In the genomic region with DNA sequence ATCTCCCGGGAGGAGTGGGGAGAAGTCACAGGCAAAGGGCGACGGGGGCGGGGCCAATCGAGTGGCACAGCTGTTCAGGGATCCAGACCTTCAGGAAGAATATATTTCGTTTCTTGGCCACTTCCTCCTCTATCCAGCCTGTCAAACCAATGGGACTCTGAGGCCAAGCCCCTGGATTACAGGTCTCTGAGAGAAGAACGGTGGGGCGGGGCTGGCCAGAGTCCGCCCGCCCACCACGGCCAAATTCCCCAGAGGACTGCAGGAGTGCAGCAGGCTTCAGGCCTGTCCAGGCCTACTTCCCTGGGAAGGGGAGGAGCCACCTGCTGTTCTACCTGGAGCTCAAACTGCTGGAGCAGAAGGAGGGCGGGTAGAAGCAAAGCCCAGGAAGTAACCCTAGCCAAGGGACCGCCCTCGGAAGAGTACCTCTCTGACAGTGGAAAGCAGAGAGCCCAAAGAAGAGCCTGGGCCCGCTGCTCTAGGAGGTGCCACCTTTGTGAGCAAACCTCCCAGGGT, we compare ENCODE assay signal across 7 mouse cellular contexts. TPM values are rescaled to one million over a fixed set of nuclear protein-coding genes. Genes with fewer than 3 reads are reported as not detected.
DNase-seq lines count a peak whose midpoint lies in the region; ATAC-seq and TF ChIP-seq lines count a peak whose summit lies in the region.

TSS of gene Ptpn6 (minus strand) at position 204 of the 513 bp plus-strand sequence.

- 0 out of 2 replicates have a peak, but pooled peaks have one; percentile 7 for TF ChIP-seq CTCF in small intestine, adult 2 months (IDR thresholded peaks at IDR 0.05; ENCODE audit: extremely low read depth, insufficient read length, insufficient replicate concordance, low read depth, low read length)

- H3K9me3 ChIP-seq in lung, embryonic 15.5 days: no peaks in the 10 kb centered on the region

- H3K4me1 ChIP-seq in lung, embryonic 15.5 days: peaks cover 31% of the 10 kb centered on the region
- H3K4me1 ChIP-seq in small intestine, adult 2 months (ENCODE audit: control insufficient read depth, insufficient read depth, insufficient read length, low read length): peaks cover 9% of the 10 kb centered on the region

- peak within 1 kb of the TSS; percentile 16; the same call in 1 of the 2 replicates for H3K9ac ChIP-seq in lung, embryonic 15.5 days

- peaks cover 11% of the 10 kb centered on the region for H3K36me3 ChIP-seq in lung, embryonic 15.5 days
- peaks cover 7% of the 10 kb centered on the region for H3K36me3 ChIP-seq in small intestine, adult 2 months (ENCODE audit: control insufficient read depth, insufficient read depth, low read length)

- no peak; the same call in 1 of the 2 replicates for TF ChIP-seq POLR2A in small intestine, adult 2 months (IDR thresholded peaks at IDR 0.05; ENCODE audit: low read depth, low read length)

- DNase-seq in 3T3-L1 (ENCODE audit: low read depth, low spot score): peak; percentile 38
- peak; percentile 92 to 96 for DNase-seq in kidney, adult 8-10 months
- no peak for DNase-seq in layer of hippocampus, postnatal 10 days (ENCODE audit: low spot score in 2 of 2)

- WGBS in lung, embryonic 15.5 days: 27% methylated on average over 15 of the region's 15 CpGs
- 7% methylated on average over 15 of the region's 15 CpGs for WGBS in small intestine, adult 2 months

- peak; percentile 7 for ATAC-seq in CD4-positive, CD25-positive, alpha-beta regulatory T cell, adult 4 months
- ATAC-seq in erythroid progenitor cell, adult 5-6 weeks (replicated peaks; ENCODE audit: low FRiP score, poor library complexity, severe bottlenecking): no peak
- peak; percentile 40 for ATAC-seq in lung, embryonic 15.5 days (ENCODE audit: borderline replicate concordance, extremely low read depth, low FRiP score, low TSS enrichment)

- H3K27ac ChIP-seq in lung, embryonic 15.5 days: peak within 1 kb of the TSS; percentile 99
- peak within 1 kb of the TSS; percentile 84 for H3K27ac ChIP-seq in small intestine, adult 2 months (ENCODE audit: insufficient read depth, low read depth, low read length)

- H3K27me3 ChIP-seq in lung, embryonic 15.5 days: no peaks in the 10 kb centered on the region
- H3K27me3 ChIP-seq in small intestine, adult 2 months (ENCODE audit: control insufficient read depth, insufficient read depth, low read length): no peaks in the 10 kb centered on the region

- H3K4me2 ChIP-seq in lung, embryonic 15.5 days: peak within 1 kb of the TSS; percentile 84

- H3K4me3 ChIP-seq in lung, embryonic 15.5 days: peak within 1 kb of the TSS; percentile 11; the same call in 1 of the 2 replicates
- peak within 1 kb of the TSS; percentile 48 for H3K4me3 ChIP-seq in small intestine, adult 2 months (ENCODE audit: low read depth, low read length)

RNA-seq across cellular contexts. Expression of gene Ptpn6, which starts in this region (rescaled TPM):
- polyA plus RNA-seq in CD4-positive, CD25-positive, alpha-beta regulatory T cell, adult 4 months (2017; shearing (Covaris generic)): 100 to 1,000 TPM; 187 to 310 TPM
- 39.3 and 91.8 TPM in 2 replicates for total RNA-seq in erythroid progenitor cell, adult 5-6 weeks (2015; ENCODE audit: low replicate concordance)
- 91.8 and 94.2 TPM in 2 replicates for total RNA-seq in erythroid progenitor cell, adult 5-6 weeks (2017; ENCODE audit: low replicate concordance)
- 17.3 and 24.3 TPM in 2 replicates for polyA plus RNA-seq in lung, embryonic 15.5 days (2015; fragmentation: Nextera tagmentation; extraction: Ambion mirVana)
- 23.0 and 41.0 TPM in 2 replicates for polyA plus RNA-seq in small intestine, adult 2 months (2012; rRNA removed)
- total RNA-seq in layer of hippocampus, postnatal 10 days (2021): 1 to 10 TPM; 4.3 to 5.3 TPM

Comparison
In these comparisons a context has a peak if more than half of its experiments do, and no peak if none do; other contexts are left out.
1. RNA of gene Ptpn6 (total RNA-seq): 39.3 to 94.2 TPM in erythroid progenitor cell, adult 5-6 weeks; 4.3 to 5.3 TPM in layer of hippocampus, postnatal 10 days; every median in the first group is over 4 times any median in the second.
2. DNase-seq: peak in 3T3-L1 (single experiment) and kidney, adult 8-10 months (2 of 2); none in layer of hippocampus, postnatal 10 days (0 of 2).